Mouse (Mus musculus) right cerebral cortex, postnatal 14 days (tissue): ENCODE data around the gene Cdk18.

ENCODE experiments used
- DNase-seq: peaks from one replicate; pipeline ENCODE4 v3.0.0; 2022

Gene Cdk18

DNA sequence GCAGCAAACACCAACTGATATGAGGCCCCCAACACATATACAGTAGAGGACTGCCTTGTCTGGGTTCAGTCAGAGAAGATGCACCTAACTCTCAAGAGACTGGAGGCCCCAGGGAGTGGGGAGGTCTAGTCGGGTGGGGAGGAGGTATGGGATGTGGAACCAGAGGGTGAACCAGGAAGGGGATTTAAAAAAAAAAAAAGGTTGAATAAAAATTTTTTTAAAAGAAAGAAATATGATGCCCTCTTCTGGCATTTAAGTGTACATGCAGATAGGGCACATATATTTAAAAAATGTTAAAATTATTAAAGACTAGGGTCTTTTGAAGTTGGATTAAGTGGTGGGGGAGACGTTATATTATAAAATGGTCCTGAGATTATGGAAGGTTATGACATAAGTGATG is 30.1 kb downstream of the Cdk18 start:
- DNase-seq = no peak

DNA sequence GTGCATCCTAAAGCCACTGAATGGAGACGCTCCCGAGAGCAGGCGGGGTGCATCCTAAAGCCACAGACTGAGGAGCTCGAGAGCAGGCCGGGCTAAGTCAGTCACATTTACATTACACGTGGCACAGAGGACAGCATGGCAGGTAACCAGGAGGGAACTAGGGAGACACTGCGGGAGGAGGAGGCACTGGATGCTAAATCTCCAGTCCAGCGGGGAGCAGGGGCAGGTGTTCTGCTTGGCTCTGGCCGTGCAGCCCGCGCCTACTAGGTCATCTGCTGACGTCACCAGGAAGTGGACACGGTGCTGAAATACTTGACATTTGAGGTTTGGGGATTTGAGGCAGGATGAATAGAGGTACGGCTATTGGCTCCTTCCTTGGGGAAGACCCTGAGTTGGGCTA is 35.1 kb downstream of the Cdk18 start:
- DNase-seq = no peak

DNA sequence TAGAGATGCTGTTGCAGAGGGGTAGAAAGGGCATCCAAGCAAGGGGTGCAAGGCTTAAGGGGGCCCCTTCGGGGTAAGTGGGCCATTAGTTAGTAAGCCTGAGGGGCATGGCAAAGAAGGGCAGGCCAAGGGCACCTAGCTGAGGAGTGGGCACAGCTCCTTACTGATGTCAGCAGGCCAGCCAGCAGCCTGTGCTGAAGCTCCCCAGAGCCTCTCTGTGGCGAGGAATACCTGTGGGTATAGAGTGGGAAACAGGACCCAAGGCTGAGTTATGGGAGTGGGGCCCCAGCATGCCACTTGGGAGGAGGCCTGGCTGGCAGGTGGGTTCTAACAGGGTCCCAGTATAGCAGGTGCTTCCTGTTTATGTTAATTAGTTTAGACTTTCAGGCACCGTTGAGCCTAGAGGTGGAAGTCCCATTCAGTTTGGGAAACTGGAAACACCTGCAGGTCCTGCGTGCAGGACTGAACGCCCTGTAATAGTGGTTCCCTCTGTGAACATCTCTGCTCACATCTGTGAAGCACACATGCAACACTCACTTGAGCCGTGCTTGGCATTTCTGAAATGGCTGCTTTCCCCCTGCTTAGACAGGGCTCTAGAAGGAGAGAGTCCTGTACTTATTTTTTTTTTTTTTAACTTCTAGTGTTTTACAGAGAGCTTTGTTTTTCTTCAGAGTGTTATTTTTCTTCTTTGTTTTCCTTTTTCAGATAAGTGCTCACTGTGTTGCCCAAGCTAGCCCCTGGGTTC is 37.4 kb downstream of the Cdk18 start:
- DNase-seq = no peak

DNA sequence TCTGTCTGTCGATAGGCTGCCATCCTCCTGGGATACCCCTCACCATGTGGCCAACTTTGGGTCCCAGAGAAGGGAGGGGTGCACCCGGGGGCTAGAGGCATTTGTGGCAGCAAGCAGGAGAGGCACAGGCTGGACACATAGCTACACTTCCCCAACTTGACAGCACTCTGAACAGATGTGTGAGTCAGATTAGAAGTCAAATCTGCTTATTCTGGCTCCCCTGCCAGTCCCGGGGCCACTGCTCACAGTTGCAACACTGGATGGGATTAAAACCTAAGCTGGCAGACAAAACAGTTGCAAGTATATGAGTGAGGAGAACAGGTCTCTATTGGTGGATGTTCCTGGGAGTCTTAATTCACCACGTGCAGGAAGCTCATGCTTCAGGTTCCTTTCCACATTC is 39.7 kb downstream of the Cdk18 start:
- DNase-seq = no peak

DNA sequence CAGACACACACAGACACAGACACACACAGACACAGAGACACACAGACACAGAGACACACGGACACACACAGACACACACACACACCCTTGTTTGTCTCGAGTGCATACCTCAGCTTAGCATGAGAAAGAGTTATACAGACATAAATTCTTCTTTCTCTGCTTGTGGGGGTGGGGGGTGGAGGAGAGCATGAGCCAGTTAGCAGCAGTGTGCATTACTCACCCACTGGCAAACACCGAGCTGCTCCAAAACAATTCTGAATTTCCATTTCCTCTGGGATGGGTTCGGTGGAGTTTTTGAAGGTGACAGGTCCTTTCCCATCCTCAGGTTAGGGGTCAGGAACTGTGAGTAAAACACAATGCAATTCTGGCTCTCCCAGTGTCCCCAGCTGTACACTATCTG is 40.5 kb downstream of the Cdk18 start:
- no peak for DNase-seq

DNA sequence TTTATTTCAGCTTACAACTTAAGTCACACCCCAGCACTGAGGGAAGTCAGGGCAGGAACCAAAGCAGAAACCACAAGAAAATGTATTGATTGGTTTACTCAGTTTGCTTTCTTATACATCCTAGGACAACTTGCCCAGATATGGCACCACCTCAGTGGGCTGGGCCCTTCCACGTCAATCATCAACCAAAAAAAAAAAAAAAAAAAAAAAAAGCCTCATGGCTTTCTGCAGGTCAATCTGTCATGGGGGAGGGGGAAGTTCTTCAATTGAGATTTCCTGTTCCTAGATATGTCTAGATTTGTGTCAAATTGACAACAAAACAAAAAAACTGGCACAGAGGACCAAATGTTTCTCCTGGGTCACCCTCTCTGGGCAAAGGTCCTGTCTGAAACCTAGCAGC is 41.4 kb downstream of the Cdk18 start:
- no peak for DNase-seq

DNA sequence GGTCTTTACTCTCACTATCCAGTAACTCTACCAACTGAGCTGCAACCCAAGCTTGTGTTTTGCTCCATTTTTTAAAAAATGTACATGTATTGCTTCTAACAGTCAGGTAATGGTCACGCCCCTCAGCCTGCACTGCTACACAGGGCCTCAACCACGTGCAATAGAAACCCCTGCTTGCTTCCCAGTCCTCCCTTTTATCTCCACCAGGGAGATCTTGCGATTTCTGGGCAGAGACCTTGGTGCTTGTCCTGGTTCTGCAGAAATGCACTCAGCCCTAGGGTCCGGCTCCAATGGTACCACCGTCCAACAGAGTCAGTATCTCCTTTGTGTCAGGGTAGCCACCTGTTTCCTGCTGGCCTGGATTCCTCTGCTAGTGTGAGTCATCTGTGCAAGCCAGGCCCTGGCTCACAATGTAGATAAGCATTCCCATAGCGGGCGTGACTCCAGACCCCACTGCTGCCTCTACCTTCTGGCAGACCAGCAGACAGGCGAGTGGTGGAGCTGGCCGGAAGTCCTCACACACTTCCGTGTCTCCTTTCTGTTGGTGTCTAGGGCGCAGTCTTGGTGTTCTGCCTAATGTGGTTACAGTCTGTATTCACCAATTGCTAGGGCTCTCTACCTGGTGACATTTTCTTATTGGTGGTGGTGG is 44.0 kb downstream of the Cdk18 start:
- no peak for DNase-seq

DNA sequence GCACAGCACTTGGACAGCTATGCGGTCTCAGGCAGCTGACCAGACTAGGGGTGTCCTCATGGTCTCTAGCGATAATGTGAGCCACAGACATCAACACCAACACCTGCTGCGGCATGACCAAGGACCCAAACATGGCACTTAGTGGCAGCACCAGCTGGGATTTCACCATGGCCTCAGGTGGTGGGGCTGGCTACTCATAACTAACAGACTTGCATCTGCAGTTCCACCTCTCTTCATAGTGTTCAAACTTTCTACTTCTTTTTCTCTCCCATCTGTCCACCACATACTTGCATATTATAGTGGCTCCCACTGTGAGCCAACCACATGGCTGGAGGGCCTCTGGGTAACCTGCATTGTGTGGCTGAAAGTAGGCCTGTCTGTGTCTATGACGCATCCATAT is 46.2 kb downstream of the Cdk18 start:
- no peak for DNase-seq

DNA sequence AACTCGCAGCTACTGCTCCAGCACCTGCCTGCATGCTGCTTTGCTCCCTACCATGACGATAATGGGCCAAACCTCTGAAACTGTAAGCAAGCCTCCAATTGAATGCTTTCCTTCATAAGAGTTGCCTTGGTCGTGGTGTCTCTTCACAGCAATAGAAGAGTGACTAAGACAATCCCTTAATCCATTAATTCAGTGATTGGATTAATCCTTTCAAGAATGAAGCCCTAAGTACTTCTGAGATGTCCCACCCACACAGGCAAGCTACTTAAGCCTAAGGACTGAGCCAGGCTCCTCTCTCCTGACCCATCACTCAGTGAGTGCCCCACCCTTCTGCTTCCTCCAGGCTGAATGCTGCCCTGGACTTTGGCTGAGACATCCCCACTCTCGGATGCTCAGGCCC is 49.2 kb downstream of the Cdk18 start:
- no peak for DNase-seq

DNA sequence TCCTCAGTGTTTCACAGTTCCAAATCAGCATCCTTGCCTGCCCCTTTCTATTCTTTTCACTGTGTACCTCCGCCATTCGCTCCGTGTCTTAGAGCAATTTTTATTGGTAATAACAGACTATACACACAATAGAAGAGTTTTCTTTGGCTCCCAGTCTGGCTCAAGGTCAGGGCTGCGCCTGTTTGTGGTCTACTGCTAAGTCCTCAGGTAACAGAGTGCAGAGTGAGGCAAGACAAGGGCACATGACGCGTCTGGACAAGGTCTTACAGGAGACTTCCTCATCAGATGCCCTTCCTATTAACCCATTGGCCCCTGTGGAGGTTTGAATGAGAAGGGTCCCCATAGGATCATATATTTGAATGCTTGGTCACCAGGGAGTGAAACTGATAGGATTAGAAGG is 49.7 kb downstream of the Cdk18 start:
- DNase-seq = no peak

DNA sequence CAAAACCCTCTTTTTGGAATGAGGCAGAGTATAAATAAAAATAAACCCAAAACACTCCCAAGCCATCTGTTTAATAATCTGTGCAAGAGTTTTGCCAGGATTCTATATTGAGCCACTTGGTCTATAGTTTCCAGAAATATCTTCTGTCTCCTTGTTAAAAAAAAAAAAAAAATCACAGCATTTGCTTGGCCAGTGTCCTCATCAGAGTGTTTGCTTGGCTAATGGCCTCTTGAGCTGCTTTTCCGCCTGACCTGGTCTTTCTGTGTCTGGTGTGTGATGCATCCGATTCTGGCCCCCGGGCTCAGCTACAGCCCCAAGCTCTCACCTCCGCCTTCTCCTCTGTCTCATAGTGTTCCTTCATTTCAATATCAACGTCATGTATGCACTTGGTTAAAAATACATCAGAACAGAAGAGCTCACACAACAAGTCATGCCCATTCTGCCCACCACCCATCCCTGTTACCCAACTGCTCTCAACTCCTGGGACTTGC is 51.3 kb downstream of the Cdk18 start:
- DNase-seq = no peak

DNA sequence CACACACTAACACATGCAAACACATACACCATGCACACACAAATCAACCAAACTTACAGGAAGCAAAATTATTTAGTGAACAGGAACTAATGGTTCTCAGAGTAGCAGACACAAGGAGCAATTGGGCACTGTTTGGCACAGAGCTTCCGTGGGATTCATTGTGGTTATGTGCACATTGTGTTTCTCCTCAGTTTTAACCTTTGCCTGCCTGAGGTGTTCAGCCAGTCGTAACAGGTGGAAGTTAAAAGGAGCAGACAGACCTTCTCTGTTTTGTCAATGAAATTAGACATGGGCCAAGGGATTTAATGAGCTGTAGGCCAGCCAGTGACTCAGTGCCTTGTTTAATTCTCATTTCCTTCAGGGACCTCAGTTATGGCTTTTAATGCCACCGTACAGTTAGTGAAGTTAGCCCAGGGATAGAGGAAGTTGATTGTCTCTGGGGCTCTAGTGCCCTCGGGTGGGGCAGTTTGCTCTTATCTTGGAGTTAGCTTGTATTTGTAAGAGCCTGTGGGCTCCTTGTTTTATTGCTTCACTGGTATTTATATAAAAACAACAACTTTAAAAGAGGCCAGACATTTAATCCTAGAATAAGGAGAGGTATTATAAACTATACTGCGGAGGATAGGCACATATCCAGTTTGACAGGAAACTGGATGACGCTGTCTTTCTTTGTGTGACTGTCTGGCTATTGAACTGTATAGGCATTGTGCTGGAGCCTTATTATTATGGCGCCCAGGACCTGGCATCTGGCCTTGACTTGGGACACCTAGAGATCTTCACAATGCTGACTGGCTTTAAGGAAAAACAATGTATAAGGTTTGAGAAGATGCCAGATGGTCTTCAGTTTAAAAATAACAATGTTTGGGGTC is 54.1 kb downstream of the Cdk18 start:
- DNase-seq = no peak

DNA sequence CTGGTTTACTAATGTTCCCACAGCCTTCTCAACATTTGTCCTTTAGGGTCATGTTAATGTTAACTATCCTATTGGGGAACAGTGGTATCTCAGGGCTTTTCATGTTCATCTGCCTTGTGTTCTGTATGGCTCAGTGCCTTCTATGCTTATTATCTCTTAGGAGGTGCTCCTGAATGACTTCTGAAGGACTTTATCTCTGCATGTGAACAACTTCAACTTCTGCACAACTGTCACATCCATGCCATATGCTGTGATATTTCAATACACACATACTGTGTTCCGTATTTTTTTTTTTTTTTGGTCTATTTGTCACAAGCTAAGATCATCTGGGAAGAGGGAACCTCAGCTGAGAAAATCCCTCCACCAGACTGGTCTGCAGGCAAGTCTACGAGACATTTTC is 61.1 kb downstream of the Cdk18 start:
- DNase-seq = no peak

DNA sequence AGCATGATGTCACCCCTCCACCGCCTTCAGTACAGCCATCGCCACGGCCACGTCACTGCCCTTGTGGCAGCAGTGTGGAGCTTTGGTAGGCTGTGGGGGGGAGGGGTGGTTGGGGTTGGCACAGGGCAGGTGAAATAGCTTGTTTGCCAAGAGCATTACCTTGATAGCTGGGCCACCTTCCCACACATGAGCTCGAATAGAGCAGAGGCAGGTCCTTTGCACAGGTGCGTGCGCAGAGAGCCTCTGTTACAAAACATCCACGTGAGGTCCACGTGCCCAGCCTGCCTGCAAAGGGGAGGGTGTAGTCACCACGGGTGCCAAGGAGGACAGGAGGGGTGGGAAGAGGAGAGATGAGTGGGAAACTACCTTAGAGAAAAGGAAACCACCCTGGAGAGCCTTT is 63.9 kb downstream of the Cdk18 start:
- no peak for DNase-seq

DNA sequence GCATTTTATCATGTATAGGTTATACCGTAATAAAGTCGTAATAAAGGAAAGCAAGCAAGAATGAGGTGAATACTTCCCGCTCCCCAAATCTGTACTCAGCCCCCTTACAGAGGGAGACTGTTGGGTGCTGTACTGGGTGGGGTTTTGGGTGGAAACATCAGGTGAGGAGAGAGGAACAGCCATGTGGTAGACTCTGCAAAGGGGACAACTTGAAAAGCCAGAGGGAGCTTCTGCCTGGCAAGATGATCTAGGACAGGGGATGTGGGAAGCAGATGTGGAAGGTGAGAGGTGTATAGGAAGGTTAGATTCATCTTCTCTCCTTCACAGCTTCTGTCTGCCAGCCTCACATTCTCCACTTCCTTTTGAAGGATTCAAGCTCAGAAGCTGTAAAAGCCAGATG is 68.8 kb downstream of the Cdk18 start:
- no peak for DNase-seq

DNA sequence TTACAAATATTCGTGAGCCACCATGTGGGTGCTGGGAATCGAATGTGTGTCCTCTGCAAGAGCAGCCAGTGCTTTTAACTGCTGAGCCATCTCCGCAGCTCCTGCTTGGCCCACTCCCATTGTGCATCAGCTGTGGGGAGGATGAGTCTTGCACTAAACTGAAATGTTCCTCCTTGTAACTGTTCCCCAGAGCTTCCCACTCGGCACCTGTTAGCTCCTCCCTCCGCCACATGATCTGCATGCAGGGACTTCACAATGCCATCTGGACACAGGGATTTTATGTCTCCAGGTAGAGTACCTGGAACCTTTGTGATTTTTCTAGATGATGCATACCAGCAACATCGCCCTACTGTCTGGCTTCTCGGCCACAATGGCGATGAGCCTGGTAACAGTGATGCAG is 70.0 kb downstream of the Cdk18 start:
- no peak for DNase-seq

DNA sequence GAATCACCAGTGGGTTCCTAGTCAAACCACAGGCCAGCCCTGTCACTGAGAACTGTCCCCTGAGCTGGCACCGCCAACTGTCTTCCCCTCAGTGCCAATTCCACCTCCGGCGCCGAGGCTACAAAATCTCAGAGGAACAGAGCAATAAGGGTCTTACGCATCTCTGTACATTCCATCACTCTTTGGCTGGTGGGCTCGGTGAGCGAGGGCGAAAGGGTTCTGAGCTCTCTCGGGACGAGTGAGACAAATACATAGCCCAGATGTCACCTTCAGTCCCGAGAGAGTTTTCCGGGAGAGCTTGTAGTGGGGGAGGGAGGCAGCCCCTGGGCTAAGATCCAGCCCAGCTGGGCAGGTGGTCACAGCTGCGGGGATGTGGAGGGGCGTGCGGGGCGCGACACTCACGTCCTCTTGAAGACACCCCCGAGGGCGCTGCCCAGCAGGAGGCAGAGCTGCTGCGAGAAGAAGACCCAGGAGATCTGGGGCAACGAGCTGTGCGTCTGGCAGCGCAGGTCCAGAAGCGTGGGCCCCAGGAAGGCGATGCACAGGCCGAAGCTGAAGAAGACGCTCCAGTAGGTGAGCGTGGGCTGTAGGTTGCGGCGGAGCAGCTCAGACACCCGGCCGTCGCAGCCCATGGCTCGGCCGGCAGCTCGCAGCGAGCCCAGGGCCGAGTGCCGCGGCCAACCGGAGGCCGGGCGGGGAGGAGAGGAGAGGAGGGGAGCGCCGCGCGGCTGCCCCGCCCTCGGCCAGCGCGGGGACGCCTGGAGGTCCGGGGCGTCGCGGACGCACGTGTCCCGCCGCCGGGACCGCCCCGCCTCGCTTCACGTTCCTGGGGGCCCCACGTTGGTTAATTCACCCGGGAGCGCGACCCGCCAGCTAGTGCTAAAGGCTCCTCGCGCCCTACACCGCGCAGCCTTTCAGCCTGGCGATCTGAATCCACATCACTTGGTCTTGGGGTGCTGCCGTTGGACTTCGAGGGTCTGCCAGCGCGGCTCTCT is 71.9 kb downstream of the Cdk18 start, which contains the start of gene Mfsd4a:
Gene Mfsd4a (minus strand): TSS at position 802 of the 995 bp plus-strand sequence.
- DNase-seq = peak; percentile 44

DNA sequence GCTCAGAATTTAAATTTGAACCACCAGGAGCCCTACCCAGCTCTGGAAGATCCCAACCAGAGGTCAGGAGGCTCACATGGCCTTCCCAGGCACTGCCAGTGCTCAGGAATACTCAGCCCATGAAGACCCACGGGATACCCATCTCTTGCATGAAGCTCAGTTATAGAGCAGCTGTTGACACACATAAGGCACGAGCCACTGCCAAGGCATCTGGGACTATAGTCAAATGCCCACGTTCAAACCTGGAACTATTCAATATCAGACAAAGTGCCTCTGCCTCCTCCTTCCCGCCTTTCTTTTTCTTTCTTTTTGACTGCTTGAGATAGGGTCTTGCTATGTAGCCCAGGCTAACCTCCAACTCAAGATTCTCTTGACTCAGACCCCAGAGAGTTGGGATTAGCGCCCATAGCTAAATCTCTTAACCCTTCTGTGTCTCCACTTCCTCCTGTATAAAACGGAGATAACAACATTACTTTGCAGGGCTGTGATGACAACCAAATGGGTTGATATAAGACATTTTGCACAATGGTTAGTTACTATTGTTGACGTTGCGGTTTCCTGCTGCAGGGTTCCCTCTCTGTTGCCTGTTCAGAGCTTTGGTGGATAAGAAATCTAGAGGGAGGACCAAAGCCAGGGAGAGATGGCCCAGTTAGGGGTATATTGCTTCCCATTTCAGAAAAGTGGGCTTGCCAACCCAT is 73.9 kb downstream of the Cdk18 start:
- DNase-seq = no peak

DNA sequence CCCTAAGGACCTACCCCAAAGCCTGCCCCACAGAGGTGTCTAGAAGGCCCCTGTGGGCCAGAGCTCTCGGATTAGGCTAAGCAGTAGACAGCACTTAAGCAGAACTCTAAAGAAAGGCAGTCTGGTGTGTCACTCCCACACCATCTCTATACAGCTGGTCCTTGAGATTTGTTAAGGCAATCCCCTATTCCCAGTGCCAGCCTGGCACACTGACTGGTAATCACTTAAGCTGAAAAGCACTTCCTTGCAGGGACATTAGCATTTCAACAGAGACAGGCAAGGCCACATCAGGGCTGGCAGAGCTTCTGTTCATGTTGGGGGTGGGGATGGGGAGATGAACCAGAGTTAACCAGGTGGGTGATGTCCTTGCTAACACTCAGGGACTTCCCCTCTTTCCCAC is 74.5 kb downstream of the Cdk18 start:
- no peak for DNase-seq

DNA sequence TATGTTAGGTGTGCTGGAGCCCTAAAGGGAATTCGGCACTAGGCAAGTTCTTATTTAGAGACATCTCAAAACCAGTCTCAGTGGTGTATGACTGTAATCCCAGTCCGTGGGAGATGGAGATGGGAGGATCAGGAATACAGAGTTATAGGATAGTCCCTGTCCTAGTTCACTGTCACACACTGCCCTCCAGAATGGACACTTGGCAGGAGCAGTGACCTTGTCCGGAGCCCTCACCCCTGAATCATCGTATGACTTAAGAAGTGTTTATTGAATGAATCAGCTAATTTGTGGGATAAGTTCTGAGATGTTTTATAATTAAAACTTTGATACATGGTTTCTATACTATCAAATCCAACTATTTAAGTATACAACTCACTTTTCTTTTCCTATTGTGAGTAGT is 76.4 kb downstream of the Cdk18 start:
- DNase-seq = no peak
